In genomic region chr3:101376538-101377247, GRCm38 (mm10) we compare ENCODE assay signal across 7 mouse cellular contexts. TPM values are rescaled to one million over a fixed set of nuclear protein-coding genes. Genes with fewer than 3 reads are reported as not detected.
DNase-seq lines count a peak whose midpoint lies in the region; ATAC-seq and TF ChIP-seq lines count a peak whose summit lies in the region.

TSS of gene Igsf3 (plus strand) at chr3:101377083.

- H3K27me3 ChIP-seq in intestine, postnatal 0 days (replicated peaks; ENCODE audit: control insufficient read depth, insufficient read depth, low read length): no peaks in the 10 kb centered on the region
- H3K27me3 ChIP-seq in limb, embryonic 10.5 days (ENCODE audit: low read depth, poor library complexity, severe bottlenecking): no peaks in the 10 kb centered on the region
- H3K27me3 ChIP-seq in midbrain, embryonic 12.5 days: peaks cover 10% of the 10 kb centered on the region; the same call in 1 of the 2 replicates

- no peaks in the 10 kb centered on the region for H3K9me3 ChIP-seq in intestine, postnatal 0 days (ENCODE audit: control insufficient read depth)
- H3K9me3 ChIP-seq in limb, embryonic 10.5 days (replicated peaks): no peaks in the 10 kb centered on the region
- H3K9me3 ChIP-seq in midbrain, embryonic 12.5 days: no peaks in the 10 kb centered on the region

- H3K4me2 ChIP-seq in intestine, postnatal 0 days (replicated peaks; ENCODE audit: low read depth): peak within 1 kb of the TSS; percentile 100
- H3K4me2 ChIP-seq in midbrain, embryonic 12.5 days (replicated peaks): peak within 1 kb of the TSS; percentile 93

- WGBS in intestine, postnatal 0 days: 5% methylated on average over 42 of the region's 56 CpGs
- 3% methylated on average over 53 of the region's 56 CpGs for WGBS in limb, embryonic 10.5 days
- WGBS in midbrain, embryonic 12.5 days: 6% methylated on average over 25 of the region's 56 CpGs

- DNase-seq in adrenal gland, adult 8-10 months: peak; percentile 75
- peak; percentile 87 for DNase-seq in embryo, embryonic 10.5 days (ENCODE audit: low spot score)
- peak; percentile 94 for DNase-seq in limb, embryonic 10.5 days (ENCODE audit: low spot score)
- peak; percentile 48 to 61 for DNase-seq in spleen, adult 18-20 months

- no peak for TF ChIP-seq CTCF in intestine, postnatal 0 days (IDR thresholded peaks at IDR 0.05; ENCODE audit: low read depth)

- peak within 1 kb of the TSS; percentile 80 for H3K4me3 ChIP-seq in intestine, postnatal 0 days (ENCODE audit: low read depth, low read length)
- H3K4me3 ChIP-seq in limb, embryonic 10.5 days: peak within 1 kb of the TSS; percentile 91
- peak within 1 kb of the TSS; percentile 86 for H3K4me3 ChIP-seq in midbrain, embryonic 12.5 days

- peak; percentile 84 for ATAC-seq in granulocyte monocyte progenitor cell, adult 5-6 weeks (replicated peaks; ENCODE audit: poor library complexity, severe bottlenecking)
- ATAC-seq in intestine, postnatal 0 days: peak; percentile 89
- ATAC-seq in midbrain, embryonic 12.5 days (ENCODE audit: low FRiP score, low read depth): peak; percentile 86

- H3K36me3 ChIP-seq in intestine, postnatal 0 days (ENCODE audit: control insufficient read depth, insufficient read depth): no peaks in the 10 kb centered on the region
- H3K36me3 ChIP-seq in limb, embryonic 10.5 days: peaks cover 12% of the 10 kb centered on the region; the same call in 1 of the 2 replicates
- H3K36me3 ChIP-seq in midbrain, embryonic 12.5 days: no peaks in the 10 kb centered on the region

- H3K9ac ChIP-seq in intestine, postnatal 0 days (ENCODE audit: low read depth, low read length): peak within 1 kb of the TSS; percentile 79
- H3K9ac ChIP-seq in midbrain, embryonic 12.5 days (replicated peaks): peak within 1 kb of the TSS; percentile 90

- peaks cover 11% of the 10 kb centered on the region; the same call in 1 of the 2 replicates for H3K4me1 ChIP-seq in intestine, postnatal 0 days (replicated peaks; ENCODE audit: control insufficient read depth, insufficient read depth, low read length)
- peaks cover 67% of the 10 kb centered on the region for H3K4me1 ChIP-seq in limb, embryonic 10.5 days
- peaks cover 39% of the 10 kb centered on the region for H3K4me1 ChIP-seq in midbrain, embryonic 12.5 days

- H3K27ac ChIP-seq in intestine, postnatal 0 days (ENCODE audit: low read depth, low read length): peak within 1 kb of the TSS; percentile 37; the same call in 1 of the 2 replicates
- H3K27ac ChIP-seq in limb, embryonic 10.5 days: peak within 1 kb of the TSS; percentile 96
- H3K27ac ChIP-seq in midbrain, embryonic 12.5 days (replicated peaks): peak within 1 kb of the TSS; percentile 81

RNA-seq across cellular contexts. Expression of gene Igsf3, which starts in this region (rescaled TPM):
- total RNA-seq in adrenal gland, adult 8-10 months (2022): 10 to 100 TPM in 2 of 4 experiments, 1 to 10 TPM in 2; 4.5 to 11.8 (median 8.2) TPM
- 0.13 TPM in 2 replicates for total RNA-seq in granulocyte monocyte progenitor cell, adult 5-6 weeks (2014; fragmentation: Nextera tagmentation)
- under 0.01 and 0.04 TPM in 2 replicates for total RNA-seq in granulocyte monocyte progenitor cell, adult 5-6 weeks (2017)
- polyA plus RNA-seq in intestine, postnatal 0 days (2015; fragmentation: Nextera tagmentation; extraction: Ambion mirVana): 13.0 and 14.2 TPM in 2 replicates
- polyA plus RNA-seq in limb, embryonic 10.5 days (2016; fragmentation: Nextera tagmentation; extraction: Ambion mirVana): 59.9 and 84.9 TPM in 2 replicates
- polyA plus RNA-seq in midbrain, embryonic 12.5 days (2016; fragmentation: Nextera tagmentation; extraction: Ambion mirVana): 46.1 and 53.1 TPM in 2 replicates

Comparison
In these comparisons a context has a peak if more than half of its experiments do, and no peak if none do; other contexts are left out.
1. Peak in every context shown above with its lines: DNase-seq, ATAC-seq, H3K4me3 ChIP-seq and H3K27ac ChIP-seq.
2. RNA of gene Igsf3 (total RNA-seq): 4.5 to 11.8 TPM in adrenal gland, adult 8-10 months; under 0.01 to 0.13 TPM in granulocyte monocyte progenitor cell, adult 5-6 weeks; every median in the first group is over 4 times any median in the second.
3. Peak in ATAC-seq in granulocyte monocyte progenitor cell, adult 5-6 weeks; RNA of the gene not detected or under 1 TPM.
4. H3K27ac ChIP-seq: peak in every context shown above with its lines; median percentile 96 in limb, embryonic 10.5 days; 81 in midbrain, embryonic 12.5 days; 37 in intestine, postnatal 0 days.